Mouse (Mus musculus): Measurements from ENCODE around the gene Atf7ip2. TPM values are rescaled to one million over a fixed set of nuclear protein-coding genes. Genes with fewer than 3 reads are reported as not detected.

Atf7ip2 gene
- polyA plus RNA-seq, 1 experiment = not detected

DNA sequence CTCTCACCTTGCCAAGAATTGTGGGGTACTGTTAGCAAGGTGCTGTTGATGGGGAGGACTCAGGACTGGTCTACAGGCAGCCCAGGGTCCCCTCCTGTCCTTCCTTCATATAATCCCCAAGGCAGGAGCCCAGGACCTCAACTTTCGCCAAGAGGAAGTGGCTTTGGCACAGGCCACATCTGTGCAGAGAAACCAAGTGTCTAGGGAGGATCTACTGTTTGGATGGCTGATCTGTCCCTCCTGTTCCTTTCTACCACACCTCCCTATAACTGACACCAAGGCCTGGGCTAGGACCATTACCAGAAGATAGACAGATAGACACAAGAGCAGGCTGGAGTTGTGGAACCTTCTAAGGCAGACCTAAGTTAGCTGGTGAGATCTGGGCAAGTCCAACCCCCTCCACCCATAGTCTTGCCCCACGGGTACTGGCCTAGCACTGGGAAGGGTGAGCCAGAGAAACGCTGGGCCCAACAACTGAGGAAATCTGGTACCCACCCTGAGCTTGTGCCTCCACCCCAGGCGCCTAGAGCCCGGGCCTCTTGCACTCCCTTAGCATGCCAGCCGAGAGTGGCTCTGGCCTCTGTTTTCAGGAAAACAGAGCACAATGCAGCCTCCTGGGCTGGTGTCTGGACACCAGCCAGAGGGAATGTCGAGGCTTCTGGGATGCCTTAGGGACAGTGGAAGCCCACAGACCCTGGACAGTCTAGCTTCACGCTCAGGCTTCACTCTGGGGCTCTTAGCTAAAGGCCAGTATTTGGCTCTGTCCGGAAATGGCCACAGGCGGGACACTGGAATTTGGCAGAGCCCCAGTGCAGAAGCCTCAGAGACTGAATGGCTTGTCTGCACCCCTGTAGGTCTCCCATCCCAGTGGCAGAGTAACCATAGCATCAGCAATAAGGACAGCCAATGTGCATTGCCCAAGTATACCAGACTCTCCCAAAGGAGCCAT lies 105.5 kb downstream of the Atf7ip2 start:
- no peak for TF ChIP-seq GATA1 (IDR thresholded peaks at IDR 0.05; ENCODE audit: borderline replicate concordance, low read length)
- TF ChIP-seq FLI1 (IDR thresholded peaks at IDR 0.05; ENCODE audit: low read length) = no peak
- Histone ChIP-seq H3K9me3 (no peaks in the 10 kb centered on the region), H3K4me3 (replicated peaks) (no peak overlapping the region), H3K36me3 (replicated peaks; ENCODE audit: low read length) (no peaks in the 10 kb centered on the region), H3K27me3 (replicated peaks) (peaks cover 3% of the 10 kb centered on the region), H3K4me1 (peaks cover 9% of the 10 kb centered on the region; the same call in 1 of the 2 replicates)

DNA sequence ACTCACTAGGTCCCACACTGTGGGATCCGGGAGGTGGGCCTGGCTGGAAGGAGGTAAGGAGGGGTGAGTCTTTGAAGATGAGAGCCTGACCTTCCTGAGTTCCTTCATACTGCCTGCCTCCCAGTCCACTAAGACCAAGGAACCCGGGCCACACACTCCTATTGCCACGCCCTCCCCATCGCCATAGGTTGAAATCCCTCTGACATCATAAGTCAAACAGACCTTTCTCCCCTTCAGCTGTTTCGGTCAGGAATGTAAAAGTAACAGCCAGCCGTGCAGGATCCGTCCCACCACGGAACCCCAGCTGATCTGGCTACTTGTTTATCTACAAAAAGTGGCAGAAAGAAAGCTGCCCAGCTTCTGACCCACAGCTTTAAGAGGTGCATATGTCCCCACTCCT lies 107.1 kb downstream of the Atf7ip2 start:
- H3K9me3 ChIP-seq = no peaks in the 10 kb centered on the region
- peaks cover 9% of the 10 kb centered on the region; the same call in 1 of the 2 replicates for H3K4me1 ChIP-seq
- H3K27me3 ChIP-seq (replicated peaks) = peaks cover 6% of the 10 kb centered on the region
- TF ChIP-seq FLI1 (IDR thresholded peaks at IDR 0.05; ENCODE audit: low read length) = no peak
- H3K4me3 ChIP-seq (replicated peaks) = no peak overlapping the region
- H3K36me3 ChIP-seq (replicated peaks; ENCODE audit: low read length) = no peaks in the 10 kb centered on the region

GRCm38 (mm10) chr16:10300231-10301186 lies 108.0 kb downstream of the Atf7ip2 start:
- no peak overlapping the region for H3K4me3 ChIP-seq (replicated peaks)
- peaks cover 6% of the 10 kb centered on the region for H3K27me3 ChIP-seq (replicated peaks)
- no peaks in the 10 kb centered on the region for H3K9me3 ChIP-seq
- no peak for TF ChIP-seq FLI1 (IDR thresholded peaks at IDR 0.05; ENCODE audit: low read length)
- no peak for TF ChIP-seq GATA1 (IDR thresholded peaks at IDR 0.05; ENCODE audit: borderline replicate concordance, low read length)
- no peaks in the 10 kb centered on the region for H3K36me3 ChIP-seq (replicated peaks; ENCODE audit: low read length)
- peaks cover 9% of the 10 kb centered on the region; the same call in 1 of the 2 replicates for H3K4me1 ChIP-seq

Other genes with a start within 250 kb of the Atf7ip2 start
- gene Grin2a, start 197.2 kb upstream of the Atf7ip2 start, polyA plus RNA-seq (2012; ENCODE audit: insufficient read depth, low replicate concordance) = not detected in 2 replicates
- not detected in 2 replicates for gene Rpl39l, start 22.5 kb upstream of the Atf7ip2 start, polyA plus RNA-seq (2012; ENCODE audit: insufficient read depth, low replicate concordance)
- gene Emp2, start 121.3 kb downstream of the Atf7ip2 start, polyA plus RNA-seq (2012; ENCODE audit: insufficient read depth, low replicate concordance) = 0.06 TPM in 1 of 2 replicates, not detected in the other
- gene Tekt5, start 202.8 kb downstream of the Atf7ip2 start, polyA plus RNA-seq (2012; ENCODE audit: insufficient read depth, low replicate concordance) = not detected in 2 replicates
- 7.9 and 20.5 TPM in 2 replicates for gene Nubp1, start 219.2 kb downstream of the Atf7ip2 start, polyA plus RNA-seq (2012; ENCODE audit: insufficient read depth, low replicate concordance)

All from megakaryocyte, embryonic 14.5 days (primary cell).